Mouse (Mus musculus): ENCODE results near the gene Sidt1. TPM values are rescaled to one million over a fixed set of nuclear protein-coding genes. Genes with fewer than 3 reads are reported as not detected.

Gene Sidt1
- 3.3 and 3.5 TPM in 2 replicates for polyA plus RNA-seq (2015; fragmentation: Nextera tagmentation; extraction: Ambion mirVana)

DNA sequence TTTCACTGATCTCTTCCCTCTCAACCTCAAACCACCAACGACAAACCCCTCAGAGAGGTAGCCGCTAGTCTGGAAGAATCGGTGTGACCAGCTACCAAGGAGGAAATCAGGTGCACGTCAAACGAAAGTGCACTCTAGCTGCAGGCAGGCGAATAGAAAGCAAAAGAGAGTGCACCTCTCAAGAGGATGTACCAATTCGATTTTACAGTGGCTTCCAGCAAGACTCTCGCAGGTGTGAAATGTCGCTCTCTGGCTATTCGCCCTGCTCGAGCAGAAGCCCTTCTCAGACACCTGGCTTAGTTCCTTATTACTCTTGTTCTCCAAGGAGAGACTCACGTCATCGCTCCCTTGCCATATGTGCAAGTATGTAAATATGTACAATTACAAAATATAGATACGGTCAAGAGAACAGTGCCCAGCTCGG lies at the start of gene Sidt1:
Sidt1 (minus strand) TSS at position 336 of the 424 bp plus-strand sequence.
- Histone ChIP-seq H3K4me2 (replicated peaks) (peak within 1 kb of the TSS; percentile 98), H3K4me1 (replicated peaks) (peaks cover 20% of the 10 kb centered on the region), H3K9me3 (no peaks in the 10 kb centered on the region), H3K4me3 (replicated peaks) (peak within 1 kb of the TSS; percentile 72), H3K27me3 (peaks cover 44% of the 10 kb centered on the region), H3K36me3 (no peaks in the 10 kb centered on the region), H3K9ac (replicated peaks) (peak within 1 kb of the TSS; percentile 78), H3K27ac (no peak within 1 kb of the TSS)
- 7% methylated on average over 15 of the region's 15 CpGs for WGBS
- ATAC-seq, result peak; percentile 32; the same call in 1 of the 2 replicates

DNA sequence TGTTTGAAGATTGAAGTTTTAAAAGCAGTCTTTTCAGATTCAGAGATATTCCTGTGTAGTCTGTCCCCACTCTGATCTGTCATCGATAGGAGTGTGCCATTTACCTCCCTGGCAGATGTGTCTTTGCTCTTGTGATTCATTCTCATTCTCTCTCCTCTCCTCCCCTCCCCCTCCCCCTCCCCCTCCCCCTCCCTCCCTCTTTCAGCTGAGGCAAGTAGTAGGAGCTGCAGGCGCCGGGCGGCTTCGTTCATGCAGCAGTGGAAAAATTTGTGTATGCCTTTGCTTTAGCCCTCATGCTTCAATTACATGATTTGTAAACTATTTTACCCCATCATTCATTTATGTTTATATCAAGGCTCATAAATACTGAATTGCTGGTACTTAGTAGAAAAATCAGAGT lies 48.6 kb upstream of the Sidt1 start:
- no peak overlapping the region for H3K4me3 ChIP-seq (replicated peaks)
- H3K27ac ChIP-seq, result no peak overlapping the region
- H3K4me2 ChIP-seq (replicated peaks), result no peak overlapping the region
- ATAC-seq, result no peak
- peaks cover 12% of the 10 kb centered on the region for H3K4me1 ChIP-seq (replicated peaks)
- no peak overlapping the region for H3K9ac ChIP-seq (replicated peaks)
- H3K27me3 ChIP-seq, result no peaks in the 10 kb centered on the region
- 7% methylated on average over 5 of the region's 5 CpGs for WGBS
- H3K9me3 ChIP-seq, result no peaks in the 10 kb centered on the region
- peaks cover 21% of the 10 kb centered on the region for H3K36me3 ChIP-seq

DNA sequence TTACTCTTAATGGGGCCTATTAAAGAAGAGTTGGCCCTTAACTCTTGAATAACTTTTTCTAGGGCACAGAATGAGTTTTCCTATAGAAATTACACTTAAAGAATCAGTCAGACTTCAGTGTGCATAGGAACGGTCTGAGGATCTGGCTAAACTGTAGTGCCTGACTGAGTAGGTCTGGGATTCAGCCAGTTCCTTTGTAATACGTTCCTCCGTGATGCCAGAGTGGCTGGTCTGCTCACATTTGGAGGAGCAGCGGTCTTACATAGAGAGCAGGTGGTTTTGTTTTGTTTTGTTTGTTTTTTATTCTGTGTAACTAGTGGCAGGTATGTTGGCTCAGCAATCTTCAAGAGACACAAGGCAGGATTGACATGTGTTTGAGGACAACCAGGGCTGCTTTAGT lies 47.0 kb upstream of the Sidt1 start:
- no peak overlapping the region for H3K4me2 ChIP-seq (replicated peaks)
- H3K27ac ChIP-seq, result no peak overlapping the region
- H3K4me1 ChIP-seq (replicated peaks), result peaks cover 12% of the 10 kb centered on the region
- no peaks in the 10 kb centered on the region for H3K9me3 ChIP-seq
- 70% methylated on average over 4 of the region's 4 CpGs for whole genome bisulfite sequencing
- no peak overlapping the region for H3K9ac ChIP-seq (replicated peaks)
- no peaks in the 10 kb centered on the region for H3K27me3 ChIP-seq
- H3K36me3 ChIP-seq, result peaks cover 21% of the 10 kb centered on the region
- no peak overlapping the region for H3K4me3 ChIP-seq (replicated peaks)
- ATAC-seq, result no peak

DNA sequence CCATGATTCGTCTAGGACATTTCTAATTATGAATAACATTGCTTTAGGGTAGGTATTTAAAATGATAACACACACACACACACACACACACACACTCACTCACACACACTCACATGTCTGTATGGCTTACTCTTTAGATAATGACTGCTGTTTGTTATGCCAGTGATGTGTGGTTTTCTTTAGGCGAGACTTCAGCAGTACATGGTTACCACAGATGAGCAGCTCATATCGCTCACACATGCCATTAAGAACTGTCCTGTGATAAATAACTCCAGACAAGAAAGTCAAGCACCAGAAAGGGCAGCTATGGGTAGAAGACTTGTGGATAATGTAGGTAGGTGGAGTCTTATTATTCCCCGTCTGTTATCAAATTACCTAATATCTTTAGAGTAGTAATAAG lies 42.5 kb upstream of the Sidt1 start:
- Histone ChIP-seq H3K27ac (no peak overlapping the region), H3K4me3 (replicated peaks) (no peak overlapping the region), H3K9me3 (no peaks in the 10 kb centered on the region), H3K9ac (replicated peaks) (no peak overlapping the region), H3K4me2 (replicated peaks) (no peak overlapping the region), H3K27me3 (no peaks in the 10 kb centered on the region), H3K36me3 (peaks cover 24% of the 10 kb centered on the region), H3K4me1 (replicated peaks) (no peaks in the 10 kb centered on the region)
- 94% methylated on average over 4 of the region's 4 CpGs for WGBS
- no peak for ATAC-seq

DNA sequence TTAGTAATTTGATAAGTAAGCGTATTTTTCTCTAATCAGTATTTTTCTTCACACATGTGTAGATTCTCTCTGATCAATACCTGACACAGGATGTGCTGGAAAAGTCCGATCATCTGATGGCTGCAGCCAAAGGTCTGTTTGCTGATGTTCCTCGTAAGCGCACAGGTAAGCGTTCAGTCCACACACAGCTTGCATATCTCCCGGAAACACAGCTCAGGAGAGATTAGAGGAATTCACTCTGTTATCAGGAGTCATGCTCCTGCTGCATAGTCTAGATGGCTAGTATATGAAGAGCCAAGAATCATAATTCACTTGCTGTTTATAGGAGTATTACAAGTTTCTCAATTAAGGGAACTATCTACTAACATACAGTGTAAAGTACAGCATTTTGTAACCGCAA lies 32.5 kb upstream of the Sidt1 start:
- no peak for ATAC-seq
- Histone ChIP-seq H3K9ac (replicated peaks) (no peak overlapping the region), H3K4me3 (replicated peaks) (no peak overlapping the region), H3K9me3 (no peaks in the 10 kb centered on the region), H3K4me2 (replicated peaks) (no peak overlapping the region), H3K36me3 (peaks cover 26% of the 10 kb centered on the region), H3K27ac (no peak overlapping the region), H3K27me3 (no peaks in the 10 kb centered on the region), H3K4me1 (replicated peaks) (no peaks in the 10 kb centered on the region)
- WGBS, result 93% methylated on average over 7 of the region's 7 CpGs

DNA sequence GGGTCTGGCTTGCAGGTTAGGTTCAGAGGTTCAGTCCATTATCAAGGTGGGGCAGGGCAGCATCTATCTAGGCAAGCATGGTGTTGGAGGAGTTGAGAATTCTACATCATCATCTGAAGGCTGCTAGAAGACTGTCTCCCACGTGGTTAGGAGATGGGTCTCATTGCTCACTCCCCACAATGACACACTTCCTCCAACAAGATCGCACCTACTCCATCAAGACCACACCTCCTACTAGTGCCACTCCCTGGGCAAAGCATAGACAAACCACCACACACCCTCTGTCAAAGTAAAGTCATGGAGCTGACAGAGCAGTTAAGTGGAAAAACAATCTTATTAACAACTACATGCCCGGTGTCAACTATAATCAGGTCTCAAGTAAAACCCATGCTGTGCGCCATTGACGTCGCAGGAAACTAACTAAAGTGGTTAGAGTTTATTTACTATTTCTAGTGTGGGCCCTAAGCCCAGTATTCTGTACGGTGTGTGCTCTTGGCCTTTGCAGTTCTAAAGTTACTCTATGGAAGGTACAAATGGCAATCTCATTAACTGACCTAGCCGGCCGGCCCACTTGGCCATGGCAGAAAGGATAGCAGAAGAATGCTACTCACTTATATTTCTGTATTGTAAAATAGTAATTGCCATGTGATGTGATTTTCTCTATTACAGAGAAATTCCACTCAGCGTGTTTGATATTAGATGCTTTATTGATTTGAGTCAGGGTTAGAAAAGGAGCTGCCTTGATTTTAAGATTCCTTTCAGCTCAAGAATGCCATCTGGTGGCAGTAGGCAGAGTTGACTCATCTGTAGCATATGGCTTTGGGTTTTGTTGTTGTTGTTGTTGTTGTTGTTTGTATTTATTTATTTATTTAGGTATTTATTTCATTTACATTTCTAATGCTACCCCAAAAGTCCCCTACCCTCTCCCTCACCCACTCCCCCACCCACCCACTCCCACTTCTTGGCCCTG lies 29.2 kb upstream of the Sidt1 start:
- Histone ChIP-seq H3K4me1 (replicated peaks) (no peaks in the 10 kb centered on the region), H3K9ac (replicated peaks) (no peak overlapping the region), H3K27ac (no peak overlapping the region), H3K27me3 (no peaks in the 10 kb centered on the region), H3K36me3 (peaks cover 24% of the 10 kb centered on the region; the same call in 1 of the 2 replicates), H3K9me3 (no peaks in the 10 kb centered on the region), H3K4me2 (replicated peaks) (no peak overlapping the region), H3K4me3 (replicated peaks) (no peak overlapping the region)
- 91% methylated on average over 10 of the region's 10 CpGs for WGBS
- no peak for ATAC-seq

DNA sequence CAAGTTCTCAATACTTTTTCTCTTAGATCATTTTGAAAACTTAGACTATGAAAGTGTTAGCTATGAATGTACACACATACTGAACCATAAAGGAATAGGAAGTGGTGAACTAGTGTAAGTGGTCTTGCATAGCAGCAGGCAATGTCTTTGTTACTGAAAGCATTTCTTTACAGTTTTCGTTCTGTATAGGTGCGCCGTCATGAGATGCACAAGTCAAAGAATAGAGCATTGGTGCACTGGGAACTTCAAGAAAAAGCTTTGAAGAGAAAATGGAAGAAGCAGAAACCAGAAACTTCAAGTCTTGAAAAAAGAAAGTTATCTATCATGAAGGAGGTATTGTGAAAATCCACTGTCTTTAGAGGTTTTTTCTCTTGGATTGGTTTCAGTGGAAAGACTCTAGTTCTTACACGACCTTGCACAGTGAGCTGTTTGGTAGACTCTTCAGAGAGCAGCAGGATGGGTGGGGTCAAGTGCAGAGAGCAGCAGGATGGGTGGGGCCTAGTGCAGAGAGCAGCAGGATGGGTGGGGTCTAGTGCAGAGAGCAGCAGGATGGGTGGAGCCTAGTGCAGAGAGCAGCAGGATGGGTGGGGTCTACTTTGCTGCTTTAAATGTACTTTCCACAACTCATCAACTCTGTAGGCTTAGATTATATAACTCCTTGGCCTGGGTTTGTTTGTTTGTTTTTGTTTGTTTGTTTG lies 24.7 kb upstream of the Sidt1 start:
- WGBS, result 74% methylated on average over 4 of the region's 4 CpGs
- Histone ChIP-seq H3K4me1 (replicated peaks) (no peaks in the 10 kb centered on the region), H3K4me3 (replicated peaks) (no peak overlapping the region)

DNA sequence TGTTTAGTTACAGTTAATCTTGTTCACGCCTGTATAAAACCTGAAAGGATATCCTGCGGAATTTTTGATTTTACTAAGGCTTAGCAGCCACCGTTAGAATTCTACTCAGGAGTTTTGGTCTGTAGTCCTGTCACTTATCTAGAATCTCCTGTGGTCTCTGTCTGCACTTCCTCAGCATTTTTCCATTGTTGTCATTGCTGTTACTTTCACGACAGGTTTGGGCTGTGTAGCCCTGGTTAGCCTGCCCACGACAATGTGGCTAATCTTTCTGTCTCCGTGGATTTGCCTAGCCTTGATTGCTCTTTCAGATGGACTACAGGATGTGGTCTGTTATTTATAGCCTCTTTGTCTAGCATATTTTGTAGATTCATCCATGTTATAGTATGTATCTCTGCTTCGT lies 23.3 kb upstream of the Sidt1 start:
- Histone ChIP-seq H3K9ac (replicated peaks) (no peak overlapping the region), H3K9me3 (no peaks in the 10 kb centered on the region), H3K27me3 (no peaks in the 10 kb centered on the region), H3K4me2 (replicated peaks) (no peak overlapping the region), H3K4me3 (replicated peaks) (no peak overlapping the region), H3K4me1 (replicated peaks) (no peaks in the 10 kb centered on the region), H3K36me3 (peaks cover 10% of the 10 kb centered on the region; the same call in 1 of the 2 replicates), H3K27ac (no peak overlapping the region)
- 83% methylated on average over 7 of the region's 7 CpGs for WGBS
- no peak for ATAC-seq

More for the DNA sequence above, 24.7 kb upstream of the Sidt1 start:
- H3K27ac ChIP-seq, result no peak overlapping the region
- no peak for ATAC-seq
- peaks cover 18% of the 10 kb centered on the region; the same call in 1 of the 2 replicates for H3K36me3 ChIP-seq
- H3K27me3 ChIP-seq, result no peaks in the 10 kb centered on the region
- no peak overlapping the region for H3K9ac ChIP-seq (replicated peaks)
- no peak overlapping the region for H3K4me2 ChIP-seq (replicated peaks)
- H3K9me3 ChIP-seq, result no peaks in the 10 kb centered on the region

DNA sequence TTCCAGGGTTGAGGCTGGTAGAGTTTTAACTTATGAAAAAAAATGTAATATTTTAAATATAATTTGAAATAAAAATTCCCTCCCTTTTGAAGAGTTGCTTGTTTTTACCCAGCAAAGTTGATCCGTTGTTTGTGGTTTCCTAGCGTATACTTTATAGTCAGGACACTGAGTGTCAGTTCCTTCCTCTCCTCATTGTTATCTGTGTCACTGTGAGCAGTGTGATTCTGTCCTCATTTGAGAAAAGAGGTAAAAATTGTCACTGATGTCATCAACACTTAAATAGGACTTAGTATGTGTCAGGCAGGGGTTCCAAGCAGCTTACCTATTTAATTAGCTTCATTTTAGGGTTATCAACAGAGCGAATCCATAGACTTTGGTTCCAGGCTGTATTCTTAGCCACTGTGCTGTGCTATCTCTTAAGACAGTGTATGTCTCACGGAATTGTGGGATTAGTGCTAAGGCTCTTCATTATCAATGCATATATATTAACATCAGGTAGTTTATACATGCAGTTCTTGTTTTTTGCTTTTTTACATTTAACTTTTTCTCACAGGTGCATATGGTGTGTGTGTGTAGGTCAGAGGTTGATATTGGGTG lies 16.9 kb upstream of the Sidt1 start:
- no peak for ATAC-seq
- Histone ChIP-seq H3K27ac (no peak overlapping the region), H3K27me3 (no peaks in the 10 kb centered on the region), H3K9ac (replicated peaks) (no peak overlapping the region), H3K4me1 (replicated peaks) (peaks cover 11% of the 10 kb centered on the region), H3K36me3 (no peaks in the 10 kb centered on the region), H3K4me2 (replicated peaks) (no peak overlapping the region), H3K4me3 (replicated peaks) (no peak overlapping the region), H3K9me3 (no peaks in the 10 kb centered on the region)
- WGBS, result 88% methylated on average over 4 of the region's 4 CpGs

DNA sequence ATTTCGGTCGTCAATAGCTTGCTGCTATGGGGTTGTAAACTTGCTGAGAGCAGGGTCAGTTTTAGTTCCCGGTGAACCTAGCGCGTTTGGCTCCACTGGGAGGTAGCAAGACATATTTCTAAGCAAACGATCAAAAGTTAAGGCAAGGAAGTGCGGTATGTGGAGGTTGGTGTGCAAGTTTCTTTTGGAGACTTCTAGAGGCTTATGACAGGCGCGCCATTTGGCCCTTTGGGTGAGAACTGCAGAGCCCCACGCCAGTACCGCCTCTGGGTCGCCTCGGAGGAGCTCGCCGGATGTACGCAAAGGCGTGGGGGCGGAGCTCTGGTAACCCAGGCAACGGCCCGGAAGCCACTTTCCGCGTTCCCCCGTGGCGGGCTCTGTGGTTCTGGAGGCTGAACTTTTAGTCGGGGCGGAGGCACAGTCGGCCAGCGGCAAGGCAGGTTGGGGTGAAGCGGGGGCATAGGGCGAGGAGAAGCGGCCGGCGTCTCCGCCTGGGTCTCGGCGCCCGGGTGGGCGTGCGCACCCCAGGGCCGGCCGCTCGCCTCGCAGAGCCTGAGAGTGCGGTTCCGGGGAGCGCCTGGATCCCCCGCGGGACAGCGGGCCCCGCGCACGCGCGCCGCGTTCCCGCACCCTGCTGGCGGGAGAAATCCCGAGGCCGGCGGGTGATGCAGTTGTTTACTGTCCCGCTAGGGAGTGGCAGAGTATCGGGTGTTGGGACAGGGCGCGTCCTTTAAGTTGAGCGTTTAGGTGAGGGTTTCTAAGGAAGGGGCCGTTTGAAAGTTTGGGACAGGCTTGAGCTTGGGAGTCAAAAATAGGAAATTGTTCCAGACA lies 14.3 kb upstream of the Sidt1 start, which contains the start of gene Spice1:
Spice1 (plus strand) TSS at position 51 of the 831 bp plus-strand sequence.
- peak; percentile 99 for ATAC-seq
- Histone ChIP-seq H3K36me3 (no peaks in the 10 kb centered on the region), H3K9ac (replicated peaks) (peak within 1 kb of the TSS; percentile 74), H3K4me3 (replicated peaks) (peak within 1 kb of the TSS; percentile 88), H3K27me3 (no peaks in the 10 kb centered on the region), H3K4me2 (replicated peaks) (peak within 1 kb of the TSS; percentile 69), H3K9me3 (no peaks in the 10 kb centered on the region), H3K27ac (peak within 1 kb of the TSS; percentile 81), H3K4me1 (replicated peaks) (peaks cover 11% of the 10 kb centered on the region)
- WGBS, result under 1% methylated on average over 67 of the region's 67 CpGs

DNA sequence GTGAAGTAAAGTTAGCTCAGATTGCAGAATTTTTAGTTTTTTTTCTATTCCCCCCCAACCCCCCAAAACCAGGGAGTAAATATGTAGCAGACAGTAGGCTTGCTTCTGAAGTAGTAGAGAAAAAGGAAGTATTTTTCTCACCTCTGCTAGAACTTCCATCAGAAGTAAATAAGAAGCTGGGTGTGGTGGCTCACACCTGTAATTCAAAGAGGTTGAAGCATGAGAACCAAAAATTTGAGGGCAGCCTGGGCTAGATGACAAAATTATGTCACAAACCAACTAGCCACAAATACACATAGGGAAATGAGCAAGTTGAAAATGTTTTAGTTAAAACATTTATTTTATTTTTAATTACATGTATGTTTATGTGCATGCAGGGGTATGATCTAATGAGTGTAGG lies 4.5 kb upstream of the Sidt1 start:
- ATAC-seq, result no peak
- H3K27me3 ChIP-seq, result peaks cover 23% of the 10 kb centered on the region
- H3K9me3 ChIP-seq, result no peaks in the 10 kb centered on the region; the same call in 1 of the 2 replicates
- no peak overlapping the region for H3K4me3 ChIP-seq (replicated peaks)
- H3K36me3 ChIP-seq, result no peaks in the 10 kb centered on the region
- H3K4me2 ChIP-seq (replicated peaks), result no peak overlapping the region
- peaks cover 7% of the 10 kb centered on the region for H3K4me1 ChIP-seq (replicated peaks)
- H3K9ac ChIP-seq (replicated peaks), result no peak overlapping the region
- no peak overlapping the region for H3K27ac ChIP-seq

All from midbrain, embryonic 13.5 days (tissue).